13 mouse cellular contexts compared by ENCODE assay signal in the genomic region with DNA sequence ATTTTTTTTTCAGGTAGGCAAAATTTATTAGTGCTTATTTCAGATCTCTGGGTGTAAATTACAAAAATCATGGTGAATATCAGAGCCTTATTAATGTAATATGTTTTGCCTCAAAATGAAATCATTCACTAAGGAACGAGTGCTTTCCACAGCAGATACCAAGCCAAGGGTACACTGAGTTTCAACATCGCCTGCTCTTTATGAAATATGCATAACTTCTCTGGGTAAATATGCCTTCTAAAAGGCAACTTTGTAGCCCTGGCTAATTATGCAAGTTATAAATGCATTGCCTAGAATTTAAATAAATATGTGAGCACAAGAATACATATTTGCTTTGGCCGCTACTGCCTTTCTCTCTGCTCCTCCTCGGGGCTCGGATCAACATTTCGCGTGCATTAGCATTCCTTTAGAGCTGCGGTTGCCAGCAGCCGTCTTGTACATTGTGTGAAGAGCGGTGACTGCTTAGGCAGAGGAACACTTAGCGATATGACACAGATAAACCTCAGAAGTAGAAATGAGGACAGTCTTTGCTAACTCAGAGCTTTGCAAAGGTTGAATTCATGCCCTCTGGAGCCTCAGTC.
A peak's percentile ranks its signal among the peaks of the same experiment; 100 is the strongest.
DNase-seq lines count a peak whose midpoint lies in the region; ATAC-seq and TF ChIP-seq lines count a peak whose summit lies in the region.
"Had no signal": no experiment of that assay in that cellular context is flagged by ENCODE, and none has a peak within 500 bp of the region (broad histone marks: within the 10 kb centered on the region; RNA-seq: fewer than 3 reads in every experiment).

No protein-coding gene starts in this region.

- no peak overlapping the region for H3K4me3 ChIP-seq in forebrain, embryonic 16.5 days (replicated peaks; ENCODE audit: low read length)
- no peak overlapping the region for H3K4me3 ChIP-seq in forebrain, embryonic 13.5 days
- no peak overlapping the region for H3K4me3 ChIP-seq in lung, embryonic 15.5 days
- H3K4me3 ChIP-seq in thymus, adult 2 months (ENCODE audit: control insufficient read depth, insufficient read depth, low read length): no peak overlapping the region
- H3K4me3 ChIP-seq: heart, embryonic 10.5 days; myocyte had no signal

- no peaks in the 10 kb centered on the region for H3K36me3 ChIP-seq in forebrain, embryonic 16.5 days (ENCODE audit: control insufficient read depth, insufficient read depth)
- no peaks in the 10 kb centered on the region for H3K36me3 ChIP-seq in forebrain, embryonic 13.5 days (ENCODE audit: poor library complexity, severe bottlenecking)
- no peaks in the 10 kb centered on the region for H3K36me3 ChIP-seq in lung, embryonic 15.5 days
- no peaks in the 10 kb centered on the region for H3K36me3 ChIP-seq in thymus, adult 2 months (ENCODE audit: control insufficient read depth, insufficient read depth, low read length)
- H3K36me3 ChIP-seq: heart, embryonic 10.5 days had no signal

- H3K27ac ChIP-seq in forebrain, embryonic 16.5 days (ENCODE audit: low read length): no peak overlapping the region
- no peak overlapping the region; the same call in 1 of the 2 replicates for H3K27ac ChIP-seq in forebrain, embryonic 13.5 days
- H3K27ac ChIP-seq in lung, embryonic 15.5 days: no peak overlapping the region
- no peak overlapping the region for H3K27ac ChIP-seq in thymus, adult 2 months (ENCODE audit: control insufficient read depth, insufficient read depth, low read length)
- H3K27ac ChIP-seq: heart, embryonic 10.5 days had no signal

- H3K9me3 ChIP-seq in forebrain, embryonic 16.5 days (ENCODE audit: control insufficient read depth, low read length): no peaks in the 10 kb centered on the region
- H3K9me3 ChIP-seq in forebrain, embryonic 13.5 days (replicated peaks): no peaks in the 10 kb centered on the region
- no peaks in the 10 kb centered on the region for H3K9me3 ChIP-seq in lung, embryonic 15.5 days
- H3K9me3 ChIP-seq: heart, embryonic 10.5 days had no signal

- WGBS in forebrain, embryonic 16.5 days: 41% methylated on average over 11 of the region's 11 CpGs
- 46% methylated on average over 11 of the region's 11 CpGs for WGBS in forebrain, embryonic 13.5 days
- WGBS in lung, embryonic 15.5 days: 19% methylated on average over 11 of the region's 11 CpGs
- 87% methylated on average over 11 of the region's 11 CpGs for WGBS in thymus, adult 2 months

- peak; percentile 10 for DNase-seq in layer of hippocampus, adult 9-11 months
- DNase-seq in layer of hippocampus, postnatal 36 days: no peak
- DNase-seq in adipocyte (ENCODE audit: low spot score): peak; percentile 15
- DNase-seq in thymus, adult 2 months: no peak
- DNase-seq in thymus, postnatal 36 days: no peak
- DNase-seq: cerebellum, adult 9-11 months; thymus, postnatal 4 days had no signal

- H3K9ac ChIP-seq in forebrain, embryonic 16.5 days (replicated peaks; ENCODE audit: low read depth, low read length): no peak overlapping the region
- H3K9ac ChIP-seq in forebrain, embryonic 13.5 days: no peak overlapping the region
- no peak overlapping the region for H3K9ac ChIP-seq in lung, embryonic 15.5 days

- no peak for TF ChIP-seq POLR2A in thymus, adult 2 months (IDR thresholded peaks at IDR 0.05; ENCODE audit: control insufficient read depth, extremely low read depth, insufficient read depth, low read length, poor library complexity)

- TF ChIP-seq CTCF in thymus, adult 2 months (IDR thresholded peaks at IDR 0.05; ENCODE audit: borderline replicate concordance, control insufficient read depth, extremely low read depth, insufficient read depth, low read length, poor library complexity): no peak

- no peak overlapping the region for H3K4me2 ChIP-seq in forebrain, embryonic 16.5 days (ENCODE audit: low read length)
- no peak overlapping the region for H3K4me2 ChIP-seq in forebrain, embryonic 13.5 days
- H3K4me2 ChIP-seq in lung, embryonic 15.5 days: peak overlapping the region; percentile 11; the same call in 1 of the 2 replicates

- H3K27me3 ChIP-seq in forebrain, embryonic 16.5 days (replicated peaks; ENCODE audit: control insufficient read depth, insufficient read depth, low read length): no peaks in the 10 kb centered on the region; the same call in 1 of the 2 replicates
- no peaks in the 10 kb centered on the region for H3K27me3 ChIP-seq in forebrain, embryonic 13.5 days
- no peaks in the 10 kb centered on the region for H3K27me3 ChIP-seq in lung, embryonic 15.5 days
- H3K27me3 ChIP-seq in thymus, adult 2 months (ENCODE audit: control insufficient read depth, insufficient read depth, low read length): no peaks in the 10 kb centered on the region

- peak; percentile 61 for ATAC-seq in forebrain, embryonic 16.5 days
- no peak for ATAC-seq in forebrain, embryonic 13.5 days
- no peak for ATAC-seq in lung, embryonic 15.5 days (ENCODE audit: borderline replicate concordance, extremely low read depth, low FRiP score, low TSS enrichment)
- ATAC-seq: inflammation-experienced regulatory T-cells, adult 6 months had no signal

- H3K4me1 ChIP-seq in forebrain, embryonic 16.5 days (replicated peaks; ENCODE audit: control insufficient read depth, insufficient read depth, low read length): peaks cover 2% of the 10 kb centered on the region; the same call in 1 of the 2 replicates
- H3K4me1 ChIP-seq in forebrain, embryonic 13.5 days: no peaks in the 10 kb centered on the region
- peaks cover 10% of the 10 kb centered on the region for H3K4me1 ChIP-seq in lung, embryonic 15.5 days
- H3K4me1 ChIP-seq in thymus, adult 2 months (replicated peaks; ENCODE audit: control insufficient read depth, insufficient read depth, low read length): no peaks in the 10 kb centered on the region

Comparison
In these comparisons a context has a peak if more than half of its experiments do, and no peak if none do; other contexts are left out.
1. DNase-seq: peak in layer of hippocampus, adult 9-11 months (single experiment) and adipocyte (single experiment); none in layer of hippocampus, postnatal 36 days (0 of 2), thymus, adult 2 months (single experiment) and thymus, postnatal 36 days (0 of 2).